Mouse (Mus musculus) thymus, postnatal 4 days (tissue): ENCODE data around the gene Liph.
"Not testable (repeated sequence)": the region's sequence is repeated elsewhere in the genome, so short reads cannot be mapped to it uniquely, and the experiment has no call there.

Source experiments
- DNase-seq: peaks from one replicate; pipeline ENCODE4 v3.0.0; 2021

The Liph gene

DNA sequence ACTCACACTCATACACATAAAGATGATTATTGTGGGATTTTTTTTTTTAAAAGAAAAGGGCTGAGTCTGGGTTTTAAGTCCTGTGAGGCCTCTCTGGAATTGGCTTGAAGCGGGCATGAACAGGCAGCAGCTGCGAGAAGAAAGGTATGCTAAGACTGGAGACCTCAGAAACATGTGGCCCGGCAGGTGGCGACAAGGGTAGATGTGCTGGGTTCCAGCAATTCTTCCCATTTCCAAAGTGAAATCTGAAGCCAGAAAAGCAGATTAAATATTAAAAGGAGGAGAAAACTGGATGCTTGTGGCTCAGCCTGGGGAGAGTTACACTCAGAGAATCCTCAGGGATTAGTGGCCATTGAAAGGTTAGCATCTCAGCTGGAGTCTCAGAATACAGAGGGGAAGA lies 24.0 kb downstream of the Liph start:
- no peak for DNase-seq

DNA sequence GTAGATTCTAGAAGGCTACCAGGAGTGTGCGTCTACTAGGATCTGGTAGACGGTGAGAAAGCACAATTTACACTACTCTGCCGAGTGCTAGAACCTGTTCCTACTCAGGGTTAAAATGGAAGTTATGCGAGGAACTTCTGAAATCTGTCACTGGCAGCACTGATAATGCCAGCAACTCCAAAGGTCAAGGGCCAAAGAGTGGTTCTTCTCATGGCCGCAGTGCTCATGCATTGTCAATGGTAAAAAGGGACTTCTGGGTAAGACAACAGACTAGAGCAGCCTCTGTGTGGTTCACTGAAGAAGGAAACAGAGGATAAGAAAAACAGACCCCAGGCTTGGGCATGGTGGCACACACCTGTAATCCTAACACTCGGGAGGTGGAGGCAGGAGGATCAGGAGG lies 24.9 kb downstream of the Liph start:
- no peak for DNase-seq

DNA sequence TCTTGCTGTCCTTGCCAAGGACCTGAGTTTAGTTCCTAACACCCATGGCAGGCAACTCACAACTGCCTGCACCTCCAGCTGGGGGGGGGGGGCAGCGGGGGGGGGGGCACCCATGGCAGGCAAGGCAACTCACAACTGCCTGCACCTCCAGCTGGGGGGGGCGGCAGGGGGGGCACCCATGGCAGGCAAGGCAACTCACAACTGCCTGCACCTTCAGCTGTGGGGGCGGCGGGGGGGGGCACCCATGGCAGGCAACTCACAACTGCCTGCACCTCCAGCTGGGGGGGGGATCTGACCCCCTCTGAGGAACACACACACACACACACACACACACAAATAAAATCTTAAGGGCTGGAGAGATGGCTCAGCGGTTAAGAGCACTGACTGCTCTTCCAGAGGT lies 25.6 kb downstream of the Liph start:
- DNase-seq = no peak

DNA sequence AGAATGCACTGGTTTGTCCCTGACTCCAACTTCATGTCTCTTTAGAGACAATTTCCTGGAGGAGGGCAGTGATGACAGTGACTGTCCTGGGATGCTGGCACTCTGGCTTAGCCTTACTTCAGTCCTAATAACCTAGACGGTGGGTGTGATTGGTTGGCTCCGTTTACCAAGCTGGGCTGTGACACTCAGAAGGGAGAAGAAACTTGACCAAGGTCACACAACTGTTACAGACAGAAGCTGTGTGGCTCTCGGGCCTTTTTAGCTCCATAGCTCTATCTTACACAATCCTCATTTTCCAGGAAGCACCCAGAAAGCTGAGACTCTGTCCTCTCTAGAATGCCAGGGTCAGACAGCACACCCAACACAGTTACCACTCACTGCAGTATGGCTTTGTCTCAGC lies 29.9 kb downstream of the Liph start:
- no peak for DNase-seq

DNA sequence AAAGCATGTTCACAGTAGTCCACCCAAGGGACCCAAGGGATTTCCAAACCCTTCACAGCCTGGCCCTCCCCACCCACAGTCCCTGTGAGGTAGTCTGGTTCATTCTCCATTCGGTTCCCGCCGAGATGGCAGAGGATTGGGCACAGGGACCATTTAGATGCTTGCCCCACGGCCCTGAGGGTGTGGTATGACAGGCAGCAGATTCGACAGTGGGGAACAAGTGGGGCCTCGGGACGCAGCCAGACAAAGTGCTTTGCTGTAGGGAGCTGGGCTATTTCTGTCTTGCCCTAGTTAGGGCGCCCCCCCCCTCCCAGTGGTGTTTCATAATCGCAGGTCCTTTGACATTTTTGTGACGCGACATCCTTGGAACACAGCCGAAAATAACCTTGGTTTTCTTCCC lies 39.9 kb downstream of the Liph start:
- no peak for DNase-seq

DNA sequence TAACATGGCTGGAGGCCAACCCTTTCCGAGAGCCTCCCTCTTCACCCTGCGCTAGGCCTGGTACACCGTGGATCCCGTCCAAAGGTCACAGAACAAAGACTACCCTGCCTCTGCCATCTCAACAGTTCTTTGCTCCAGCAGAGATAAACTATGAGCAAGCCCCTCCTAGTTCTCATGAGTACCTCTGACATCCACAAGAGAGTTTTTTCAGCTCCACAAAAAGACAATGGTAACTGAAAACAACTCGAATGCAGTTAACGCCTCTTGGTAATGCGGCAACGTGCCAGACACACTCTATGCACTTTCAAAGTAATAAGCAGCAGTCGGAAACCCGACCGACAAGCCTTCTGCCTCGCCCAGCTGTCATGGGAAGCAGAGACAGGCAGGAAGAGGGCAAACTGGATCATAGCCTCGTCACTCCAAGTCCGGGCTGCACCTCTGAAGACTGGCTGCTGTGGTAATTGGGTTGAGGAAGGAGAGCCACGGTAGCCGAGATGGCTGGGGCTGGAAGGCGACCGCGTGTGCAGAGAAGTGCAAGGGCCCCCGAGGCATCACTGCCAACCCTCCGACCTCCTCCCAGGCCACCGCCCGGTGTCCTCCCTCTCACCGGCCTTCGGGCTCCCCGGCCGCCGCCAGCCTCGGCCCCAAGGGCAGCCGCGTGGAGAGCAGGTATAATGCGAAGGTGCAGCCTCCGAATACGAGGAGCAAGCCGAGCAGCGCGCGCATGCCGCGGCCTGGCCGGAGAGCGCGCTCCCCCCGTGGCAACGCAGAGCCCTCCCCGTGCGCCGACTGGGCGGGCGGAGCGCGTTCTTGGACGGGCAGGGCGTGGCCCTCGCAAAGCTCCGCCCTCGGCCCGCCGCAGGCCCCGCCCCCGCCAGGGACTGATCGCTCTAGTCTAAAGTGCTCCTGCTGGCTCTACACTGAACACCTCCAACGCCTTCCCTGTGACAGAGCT lies 48.4 kb downstream of the Liph start, which contains the start of gene Tmem41a:
Tmem41a (minus strand) TSS at position 792 of the 955 bp plus-strand sequence.
- DNase-seq = peak; percentile 96

DNA sequence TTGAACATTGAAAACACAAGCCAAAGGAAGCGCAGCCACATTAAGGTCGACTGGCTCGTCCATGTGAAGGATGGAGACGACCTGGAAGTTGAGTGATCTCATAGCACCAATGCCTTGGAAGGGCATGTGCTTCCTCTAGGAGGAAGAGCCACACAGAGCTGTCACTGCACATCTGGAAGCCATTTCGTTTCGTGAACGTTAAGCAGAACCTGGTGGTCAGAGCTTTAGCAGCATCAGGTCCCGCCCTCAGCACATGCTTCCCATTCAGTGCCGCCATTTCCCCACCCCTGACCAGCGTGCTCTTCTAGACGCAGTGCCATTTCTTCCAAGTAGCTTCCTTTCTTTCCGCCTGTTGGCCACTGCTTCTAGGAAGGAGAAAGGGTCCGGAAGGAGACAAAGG lies 67.0 kb downstream of the Liph start:
- no peak for DNase-seq

DNA sequence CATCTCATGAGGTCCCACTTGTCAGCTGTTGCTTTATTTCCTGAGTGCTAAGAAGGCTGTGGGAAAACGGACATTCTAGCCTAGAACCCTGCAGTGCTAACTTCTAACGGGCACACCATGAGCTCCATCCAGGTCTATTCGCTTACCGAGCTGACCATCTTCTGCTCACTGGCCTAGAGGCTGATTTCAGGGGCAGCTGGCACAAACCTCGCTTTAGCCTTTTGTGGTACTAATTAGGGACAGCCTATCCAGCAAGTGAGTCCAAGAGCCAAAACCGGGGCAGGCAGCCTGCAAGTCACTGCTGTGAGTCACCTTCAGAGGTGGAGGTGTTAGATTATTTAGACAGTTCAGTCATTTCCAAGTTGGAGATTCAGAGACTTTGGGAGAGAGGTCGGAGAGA lies 78.8 kb downstream of the Liph start:
- DNase-seq = no peak

DNA sequence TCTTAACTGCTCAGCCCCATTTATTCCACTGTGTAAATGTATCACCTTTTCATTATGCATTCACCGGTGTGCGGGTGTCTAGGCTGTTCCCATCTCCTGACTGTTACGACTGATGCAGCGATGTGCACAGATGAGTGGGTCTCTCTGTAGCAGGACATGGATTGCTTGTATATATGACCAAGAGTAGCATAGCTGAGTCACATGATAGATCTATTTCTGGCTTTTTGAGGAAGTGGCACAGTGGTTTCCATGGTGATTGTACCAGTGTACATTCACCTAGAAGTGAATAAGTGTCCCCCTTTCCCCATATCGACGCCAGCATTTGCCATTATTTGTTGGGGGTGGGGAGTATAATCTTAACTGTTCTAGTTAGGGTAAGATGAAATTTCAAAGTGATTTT lies 82.1 kb downstream of the Liph start:
- no peak for DNase-seq

DNA sequence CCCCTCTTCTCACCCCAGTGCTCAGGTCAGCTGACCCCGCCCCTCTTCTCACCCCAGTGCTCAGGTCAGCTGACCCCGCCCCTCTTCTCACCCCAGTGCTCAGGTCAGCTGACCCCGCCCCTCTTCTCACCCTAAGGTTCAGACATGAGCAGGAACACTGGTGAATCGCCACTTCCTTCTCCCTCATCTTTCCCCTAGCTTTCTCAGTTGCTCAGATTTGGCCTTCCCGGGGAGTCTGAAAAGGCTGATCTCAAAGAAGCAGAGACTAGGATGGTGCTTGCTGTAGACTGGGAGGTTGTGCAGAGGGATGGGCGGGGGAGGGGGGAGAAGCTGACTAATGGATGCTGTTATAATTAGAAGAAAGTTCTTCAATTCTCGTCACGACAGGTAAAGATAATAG lies 86.6 kb downstream of the Liph start:
- DNase-seq = not testable (repeated sequence)

DNA sequence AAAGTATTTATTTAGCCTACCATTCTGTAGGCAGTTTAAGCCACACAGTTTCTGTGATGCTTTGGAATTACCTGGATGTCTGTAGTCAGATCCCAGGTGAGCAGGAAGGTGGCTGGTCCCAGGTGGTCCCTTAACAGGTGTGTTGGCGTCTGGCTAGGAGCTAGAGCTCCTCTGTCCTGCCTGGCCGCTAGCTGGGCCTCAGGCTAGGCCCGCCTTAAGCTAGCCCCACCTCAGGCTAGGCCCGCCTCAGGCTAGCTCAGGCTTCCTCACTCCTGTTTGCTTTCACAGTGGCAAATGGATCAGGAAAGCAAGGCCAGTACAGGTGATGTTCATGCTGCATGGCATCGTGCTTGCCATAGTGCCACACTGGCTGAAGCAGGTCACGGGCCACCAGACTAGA lies 88.6 kb downstream of the Liph start:
- no peak for DNase-seq

DNA sequence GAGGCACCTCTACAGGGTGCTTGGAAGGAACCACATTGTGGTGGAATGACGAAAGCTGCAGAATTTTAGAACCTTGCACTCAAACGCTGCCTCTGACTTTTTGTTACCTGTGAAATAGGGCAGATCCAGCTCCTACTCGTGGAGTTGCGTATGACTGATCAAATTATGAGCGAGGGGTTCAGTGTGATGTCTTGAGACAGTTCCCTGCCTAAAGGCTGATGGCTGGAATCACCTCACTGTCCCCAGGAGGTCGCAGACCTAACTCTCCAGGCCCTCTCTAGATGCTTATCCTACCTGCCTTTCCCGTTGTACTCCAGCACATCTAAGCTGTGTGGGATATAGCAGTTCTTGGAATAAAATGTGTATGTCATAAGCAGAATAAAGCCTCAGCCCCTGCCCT lies 89.5 kb downstream of the Liph start:
- DNase-seq = no peak

DNA sequence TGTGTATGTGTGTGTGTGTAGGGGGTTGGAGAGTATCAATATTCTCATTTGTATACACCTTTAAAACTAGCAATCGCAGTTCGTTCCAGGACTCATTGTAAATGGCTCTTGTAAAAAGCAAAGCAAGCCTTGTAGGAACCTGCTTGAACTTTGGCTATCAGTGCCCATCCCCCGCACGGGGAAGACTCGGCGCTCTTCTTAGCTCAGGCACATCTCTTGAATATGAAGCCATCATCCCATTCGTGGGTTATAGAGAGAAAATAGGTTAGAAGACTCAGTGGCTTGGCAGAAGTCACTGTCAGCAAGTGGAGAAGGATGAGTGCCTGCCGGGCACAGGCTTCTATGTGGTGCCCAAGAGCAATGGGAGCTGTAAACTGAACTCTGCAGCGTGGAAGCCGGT lies 90.8 kb downstream of the Liph start:
- no peak for DNase-seq
